Mouse (Mus musculus): ENCODE data around the gene Tmem176a. TPM values are rescaled to one million over a fixed set of nuclear protein-coding genes. Genes with fewer than 3 reads are reported as not detected.

The Tmem176a gene
- polyA plus RNA-seq, 1 experiment from 2014 or later = 174 TPM

DNA sequence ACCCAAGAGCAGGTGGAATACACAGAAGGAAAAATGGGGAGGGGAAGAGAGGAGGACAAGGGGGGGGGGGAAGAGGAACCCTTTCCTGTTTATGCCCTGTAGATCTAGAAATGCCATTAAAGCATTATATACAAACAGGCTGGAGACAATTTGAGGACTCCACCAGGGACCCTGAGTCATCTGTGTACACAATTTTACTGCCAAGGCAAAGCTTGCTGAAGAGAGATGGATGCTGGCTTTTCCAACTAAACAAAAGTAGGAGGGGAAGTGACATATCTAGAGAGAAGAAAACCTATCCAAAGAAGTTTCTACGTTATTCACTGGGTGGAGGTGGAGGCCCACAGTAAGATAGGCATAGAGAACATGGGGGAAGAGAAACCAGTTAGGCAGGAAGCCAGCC lies 10.5 kb upstream of the Tmem176a start:
- H3K4me1 ChIP-seq (ENCODE audit: insufficient read depth) = peaks cover 24% of the 10 kb centered on the region
- TF ChIP-seq EP300 (IDR thresholded peaks at IDR 0.05; ENCODE audit: low read depth) = no peak
- no peak for TF ChIP-seq CTCF (IDR thresholded peaks at IDR 0.05; ENCODE audit: low read depth)
- H3K9me3 ChIP-seq (ENCODE audit: low read length) = no peaks in the 10 kb centered on the region
- H3K4me2 ChIP-seq (ENCODE audit: low read depth, low read length) = no peak overlapping the region
- H3K36me3 ChIP-seq (replicated peaks; ENCODE audit: insufficient read depth, low read length) = peaks cover 23% of the 10 kb centered on the region
- no peaks in the 10 kb centered on the region for H3K27me3 ChIP-seq (ENCODE audit: insufficient read depth, low read length)
- peak overlapping the region; percentile 66 for H3K27ac ChIP-seq (ENCODE audit: low read depth)
- ATAC-seq = peak; percentile 48; the same call in 1 of the 2 replicates
- no peak overlapping the region for H3K4me3 ChIP-seq (ENCODE audit: low read depth, low read length)
- DNase-seq = no peak
- WGBS (ENCODE audit: insufficient replicate concordance) = 16% methylated on average over 1 of the region's 1 CpGs
- H3K9ac ChIP-seq (replicated peaks) = no peak overlapping the region

DNA sequence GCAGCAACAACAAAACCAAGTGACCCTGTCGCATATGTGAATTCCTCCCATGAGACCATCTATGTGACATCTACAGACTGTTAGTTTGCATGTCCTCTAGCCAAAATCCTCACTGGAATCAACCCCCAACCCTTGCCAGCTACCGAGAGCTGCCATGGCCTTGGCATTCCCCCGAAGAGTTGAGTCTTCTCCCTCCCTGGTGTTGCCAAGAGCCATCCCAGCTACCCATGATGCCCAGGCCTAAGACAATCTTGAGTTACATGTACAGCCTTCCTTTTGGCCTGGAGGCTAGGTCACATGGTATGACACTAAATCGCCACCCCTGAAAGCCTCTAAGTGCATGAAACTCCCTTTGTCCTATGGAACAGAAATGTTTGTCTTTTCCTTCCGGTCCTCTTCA lies 9.6 kb upstream of the Tmem176a start:
- H3K27me3 ChIP-seq (ENCODE audit: insufficient read depth, low read length) = no peaks in the 10 kb centered on the region
- H3K36me3 ChIP-seq (replicated peaks; ENCODE audit: insufficient read depth, low read length) = peaks cover 27% of the 10 kb centered on the region
- H3K27ac ChIP-seq (ENCODE audit: low read depth) = peak overlapping the region; percentile 66
- no peaks in the 10 kb centered on the region for H3K9me3 ChIP-seq (ENCODE audit: low read length)
- no peak overlapping the region for H3K4me3 ChIP-seq (ENCODE audit: low read depth, low read length)
- ATAC-seq (no peak), DNase-seq (no peak)
- WGBS (ENCODE audit: insufficient replicate concordance) = 82% methylated on average over 5 of the region's 5 CpGs
- no peak overlapping the region for H3K9ac ChIP-seq (replicated peaks)
- peaks cover 21% of the 10 kb centered on the region for H3K4me1 ChIP-seq (ENCODE audit: insufficient read depth)
- no peak for TF ChIP-seq CTCF (IDR thresholded peaks at IDR 0.05; ENCODE audit: low read depth)
- no peak for TF ChIP-seq EP300 (IDR thresholded peaks at IDR 0.05; ENCODE audit: low read depth)
- H3K4me2 ChIP-seq (ENCODE audit: low read depth, low read length) = no peak overlapping the region

DNA sequence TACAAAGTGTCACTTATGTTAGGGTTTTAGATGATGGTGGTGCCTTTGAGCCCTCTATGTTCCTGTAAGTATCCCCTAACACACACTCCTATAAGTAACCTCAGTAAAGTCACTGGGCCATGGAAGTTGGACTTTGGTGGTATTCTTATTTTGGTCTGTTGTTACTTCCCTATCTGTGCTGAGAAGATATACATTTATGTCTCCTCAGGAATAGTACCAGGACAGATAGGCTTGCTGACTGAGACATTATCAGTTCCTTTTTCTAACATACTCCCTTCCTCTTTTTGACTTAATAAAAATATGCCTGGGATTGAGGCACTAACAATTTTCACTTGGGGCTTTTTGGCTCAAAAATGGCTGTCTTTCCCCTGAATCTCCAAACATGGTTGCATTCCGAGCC lies 8.3 kb upstream of the Tmem176a start:
- Histone ChIP-seq H3K27me3 (ENCODE audit: insufficient read depth, low read length) (no peaks in the 10 kb centered on the region), H3K9ac (replicated peaks) (no peak overlapping the region), H3K27ac (ENCODE audit: low read depth) (no peak overlapping the region), H3K4me1 (ENCODE audit: insufficient read depth) (peaks cover 21% of the 10 kb centered on the region), H3K9me3 (ENCODE audit: low read length) (no peaks in the 10 kb centered on the region), H3K4me3 (ENCODE audit: low read depth, low read length) (no peak overlapping the region), H3K4me2 (ENCODE audit: low read depth, low read length) (no peak overlapping the region), H3K36me3 (replicated peaks; ENCODE audit: insufficient read depth, low read length) (peaks cover 27% of the 10 kb centered on the region)
- DNase-seq = no peak
- 68% methylated on average over 1 of the region's 1 CpGs for whole genome bisulfite sequencing (ENCODE audit: insufficient replicate concordance)
- ATAC-seq = no peak
- no peak for TF ChIP-seq CTCF (IDR thresholded peaks at IDR 0.05; ENCODE audit: low read depth)
- no peak for TF ChIP-seq EP300 (IDR thresholded peaks at IDR 0.05; ENCODE audit: low read depth)

DNA sequence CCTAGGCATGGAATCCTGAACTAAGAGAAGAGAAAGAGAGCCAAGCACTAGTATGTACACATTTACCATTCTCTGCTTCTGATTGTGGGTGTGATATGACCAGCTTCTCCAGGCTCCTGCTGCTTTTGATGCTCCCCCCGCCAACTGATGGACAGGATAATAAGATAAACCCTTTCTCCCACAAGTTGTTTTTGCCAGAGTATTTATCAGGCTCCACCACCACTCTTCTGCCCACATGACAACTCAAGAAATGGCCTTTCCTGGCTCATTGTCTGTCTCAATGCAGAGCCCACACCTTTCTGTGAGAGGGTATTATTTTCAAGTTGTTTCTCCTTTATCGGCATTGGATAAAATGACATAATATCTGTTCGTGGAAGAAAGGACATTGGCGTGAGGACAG lies 7.2 kb upstream of the Tmem176a start:
- peaks cover 16% of the 10 kb centered on the region for H3K4me1 ChIP-seq (ENCODE audit: insufficient read depth)
- TF ChIP-seq EP300 (IDR thresholded peaks at IDR 0.05; ENCODE audit: low read depth) (no peak), CTCF (IDR thresholded peaks at IDR 0.05; ENCODE audit: low read depth) (no peak)
- H3K27ac ChIP-seq (ENCODE audit: low read depth) = no peak overlapping the region
- no peak overlapping the region for H3K4me2 ChIP-seq (ENCODE audit: low read depth, low read length)
- H3K9me3 ChIP-seq (ENCODE audit: low read length) = no peaks in the 10 kb centered on the region
- no peak overlapping the region for H3K4me3 ChIP-seq (ENCODE audit: low read depth, low read length)
- no peak for DNase-seq
- 75% methylated on average over 4 of the region's 4 CpGs for WGBS (ENCODE audit: insufficient replicate concordance)
- H3K27me3 ChIP-seq (ENCODE audit: insufficient read depth, low read length) = no peaks in the 10 kb centered on the region
- H3K36me3 ChIP-seq (replicated peaks; ENCODE audit: insufficient read depth, low read length) = peaks cover 32% of the 10 kb centered on the region
- no peak for ATAC-seq
- no peak overlapping the region for H3K9ac ChIP-seq (replicated peaks)

DNA sequence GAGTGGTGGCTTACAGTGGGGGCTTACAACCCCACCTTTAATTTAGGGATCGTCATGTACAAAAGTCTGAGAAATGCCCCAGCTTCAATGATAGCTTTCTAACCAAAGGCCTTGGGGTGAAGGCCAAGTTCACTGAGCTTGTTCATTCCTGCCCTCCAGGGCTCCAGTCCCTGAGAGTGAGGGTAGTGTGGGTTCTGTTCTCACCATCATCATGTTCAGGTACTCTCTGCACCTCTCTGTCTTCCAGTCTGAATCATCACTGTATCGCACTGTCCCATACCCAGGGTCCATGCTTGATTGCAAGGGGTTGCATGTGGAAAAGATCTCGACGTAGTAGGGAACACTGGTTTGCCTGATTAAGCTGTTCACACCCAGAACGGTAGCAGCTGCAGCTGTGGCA lies 5.5 kb upstream of the Tmem176a start:
- no peak for TF ChIP-seq CTCF (IDR thresholded peaks at IDR 0.05; ENCODE audit: low read depth)
- no peak for TF ChIP-seq EP300 (IDR thresholded peaks at IDR 0.05; ENCODE audit: low read depth)
- Histone ChIP-seq H3K4me3 (ENCODE audit: low read depth, low read length) (no peak overlapping the region), H3K9me3 (ENCODE audit: low read length) (no peaks in the 10 kb centered on the region), H3K27ac (ENCODE audit: low read depth) (no peak overlapping the region), H3K9ac (replicated peaks) (no peak overlapping the region), H3K27me3 (ENCODE audit: insufficient read depth, low read length) (no peaks in the 10 kb centered on the region), H3K36me3 (replicated peaks; ENCODE audit: insufficient read depth, low read length) (peaks cover 32% of the 10 kb centered on the region), H3K4me1 (ENCODE audit: insufficient read depth) (peaks cover 5% of the 10 kb centered on the region), H3K4me2 (ENCODE audit: low read depth, low read length) (no peak overlapping the region)
- 77% methylated on average over 5 of the region's 5 CpGs for WGBS (ENCODE audit: insufficient replicate concordance)
- no peak for ATAC-seq
- DNase-seq = no peak

DNA sequence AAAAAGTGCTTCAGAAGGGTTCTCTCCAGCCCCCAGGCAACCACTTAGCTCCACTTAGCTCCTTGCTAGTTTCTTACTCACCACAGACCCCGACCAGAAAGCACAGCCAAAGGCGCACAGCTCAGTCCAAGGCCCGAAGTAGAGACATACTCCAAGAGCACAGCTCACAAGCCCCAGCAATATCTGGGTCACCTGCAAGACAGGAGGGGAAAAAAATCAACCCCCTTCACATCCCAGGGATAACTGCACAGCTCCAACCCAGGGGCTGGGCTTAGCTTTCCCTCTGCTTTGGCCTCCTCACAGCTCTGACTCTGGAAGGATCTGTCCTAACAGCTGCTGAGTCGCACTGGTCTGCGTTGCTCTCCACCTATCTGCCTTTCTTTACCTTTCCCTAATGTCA lies 4.6 kb upstream of the Tmem176a start:
- peaks cover 32% of the 10 kb centered on the region for H3K36me3 ChIP-seq (replicated peaks; ENCODE audit: insufficient read depth, low read length)
- H3K27ac ChIP-seq (ENCODE audit: low read depth) = no peak overlapping the region
- no peak for ATAC-seq
- H3K4me2 ChIP-seq (ENCODE audit: low read depth, low read length) = no peak overlapping the region
- DNase-seq = no peak
- no peak for TF ChIP-seq CTCF (IDR thresholded peaks at IDR 0.05; ENCODE audit: low read depth)
- TF ChIP-seq EP300 (IDR thresholded peaks at IDR 0.05; ENCODE audit: low read depth) = no peak
- no peaks in the 10 kb centered on the region for H3K9me3 ChIP-seq (ENCODE audit: low read length)
- 77% methylated on average over 5 of the region's 5 CpGs for WGBS (ENCODE audit: insufficient replicate concordance)
- no peak overlapping the region for H3K9ac ChIP-seq (replicated peaks)
- H3K4me1 ChIP-seq (ENCODE audit: insufficient read depth) = peaks cover 6% of the 10 kb centered on the region
- no peaks in the 10 kb centered on the region for H3K27me3 ChIP-seq (ENCODE audit: insufficient read depth, low read length)
- no peak overlapping the region for H3K4me3 ChIP-seq (ENCODE audit: low read depth, low read length)

DNA sequence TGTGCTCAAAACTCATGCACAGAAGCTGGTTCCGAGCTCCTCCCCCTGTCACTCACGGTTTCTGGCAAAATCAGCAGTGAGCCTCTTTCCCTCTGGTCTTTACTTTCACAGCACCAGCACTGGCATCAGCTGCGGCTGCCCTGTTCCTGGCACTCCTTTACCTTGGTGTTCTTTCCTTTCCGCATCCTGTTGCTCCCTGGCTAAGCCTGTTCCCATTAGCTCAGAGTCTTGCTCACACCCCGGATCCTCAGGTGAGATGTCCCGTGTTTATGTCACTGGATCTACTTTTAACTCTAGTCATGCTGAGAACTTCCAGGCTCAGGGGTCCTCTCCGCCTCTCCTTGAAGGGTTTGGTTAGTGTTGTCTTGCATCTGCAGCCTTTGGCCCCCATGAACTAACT lies 3.2 kb upstream of the Tmem176a start:
- H3K9ac ChIP-seq (replicated peaks) = no peak overlapping the region
- H3K27ac ChIP-seq (ENCODE audit: low read depth) = no peak overlapping the region
- peaks cover 10% of the 10 kb centered on the region; the same call in 1 of the 2 replicates for H3K4me1 ChIP-seq (ENCODE audit: insufficient read depth)
- DNase-seq = peak; percentile 8
- H3K4me3 ChIP-seq (ENCODE audit: low read depth, low read length) = no peak overlapping the region
- no peaks in the 10 kb centered on the region for H3K9me3 ChIP-seq (ENCODE audit: low read length)
- TF ChIP-seq CTCF (IDR thresholded peaks at IDR 0.05; ENCODE audit: low read depth) (no peak), EP300 (IDR thresholded peaks at IDR 0.05; ENCODE audit: low read depth) (no peak)
- H3K27me3 ChIP-seq (ENCODE audit: insufficient read depth, low read length) = no peaks in the 10 kb centered on the region
- no peak overlapping the region for H3K4me2 ChIP-seq (ENCODE audit: low read depth, low read length)
- H3K36me3 ChIP-seq (replicated peaks; ENCODE audit: insufficient read depth, low read length) = peaks cover 32% of the 10 kb centered on the region
- ATAC-seq = no peak
- 85% methylated on average over 7 of the region's 7 CpGs for WGBS (ENCODE audit: insufficient replicate concordance)

Data from liver, postnatal 0 days (tissue).